Mouse (Mus musculus) left cerebral cortex, postnatal 14 days (tissue): ENCODE results near the gene Prss23. TPM values are rescaled to one million over a fixed set of nuclear protein-coding genes. Genes with fewer than 3 reads are reported as not detected.

ENCODE experiments used
- total RNA-seq, 2 experiments: library from RNA; stranded (reverse); gene quantifications; 2 replicates each; pipeline ENCODE4 v1.2.3; 2021

Prss23 gene
- total RNA-seq, 2 experiments from 2014 or later, result 8.3 to 12.4 TPM

Other genes with a start within 250 kb of the Prss23 start
- 10 to 100 TPM; 62.6 to 69.4 TPM for gene Tmem135, start 123.0 kb downstream of the Prss23 start, total RNA-seq
- gene Fzd4, start 122.8 kb downstream of the Prss23 start, total RNA-seq, result 10 to 100 TPM in 1 of 2 experiments, 1 to 10 TPM in 1; 6.4 to 10.2 TPM
- 10 to 100 TPM; 80.8 to 94.6 TPM for gene Me3, start 105.2 kb upstream of the Prss23 start, total RNA-seq